Mouse (Mus musculus): Measurements from ENCODE around the gene Barx2.

GRCm38 (mm10) chr9:31962265-31962664, 49.0 kb upstream of the Barx2 start:
- TF ChIP-seq GATA1 (IDR thresholded peaks at IDR 0.05; ENCODE audit: borderline replicate concordance, low read length) (no peak), FLI1 (IDR thresholded peaks at IDR 0.05; ENCODE audit: low read length) (no peak)
